Mouse (Mus musculus): ENCODE data around the gene B4galt5.

- no peak for TF ChIP-seq POLR2A (IDR thresholded peaks at IDR 0.05; ENCODE audit: control insufficient read depth, low read depth, low read length)
- no peak for TF ChIP-seq CTCF (IDR thresholded peaks at IDR 0.05; ENCODE audit: control insufficient read depth, insufficient read depth, insufficient replicate concordance, low read depth, low read length)
Measured at GRCm38 (mm10) chr2:167367777-167368281, 18.8 kb upstream of the B4galt5 start.
